In the genomic region with DNA sequence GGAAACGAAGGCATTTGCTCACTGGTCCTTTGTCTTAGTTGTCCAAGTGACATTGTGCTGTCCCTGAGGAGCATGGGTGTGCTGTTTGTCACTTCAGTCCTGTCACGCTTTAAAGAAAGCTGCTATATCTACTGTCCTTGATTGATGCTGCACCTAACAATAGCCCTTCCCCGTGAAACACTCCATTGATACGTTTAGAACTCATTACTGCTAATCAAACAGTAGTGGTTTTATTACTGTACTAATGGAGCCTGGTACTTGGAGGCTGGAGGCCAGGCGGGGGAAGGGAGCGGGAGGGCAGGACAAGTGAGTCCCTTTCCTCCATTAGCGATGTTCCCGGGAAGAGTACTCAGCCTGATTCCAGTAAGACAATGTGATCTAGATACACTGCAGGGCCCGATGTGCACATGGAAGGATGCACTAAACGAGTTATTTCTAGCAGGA, we compare ENCODE assay signal across 11 mouse cellular contexts.
DNase-seq lines count a peak whose midpoint lies in the region; ATAC-seq and TF ChIP-seq lines count a peak whose summit lies in the region.
"Had no signal": no experiment of that assay in that cellular context is flagged by ENCODE, and none has a peak within 500 bp of the region (broad histone marks: within the 10 kb centered on the region; RNA-seq: fewer than 3 reads in every experiment).

No protein-coding gene starts in this region.

- H3K4me2 ChIP-seq in midbrain, embryonic 16.5 days (ENCODE audit: low read length): no peak overlapping the region
- H3K4me2 ChIP-seq: heart, embryonic 12.5 days; liver, embryonic 15.5 days had no signal

- no peaks in the 10 kb centered on the region for H3K27me3 ChIP-seq in thymus, adult 2 months (ENCODE audit: control insufficient read depth, insufficient read depth, low read length)
- no peaks in the 10 kb centered on the region for H3K27me3 ChIP-seq in midbrain, embryonic 16.5 days (ENCODE audit: control insufficient read depth, insufficient read depth, low read depth, low read length)
- H3K27me3 ChIP-seq: heart, embryonic 12.5 days; liver, embryonic 15.5 days had no signal

- TF ChIP-seq CTCF in gastrocnemius, adult 2 months (IDR thresholded peaks at IDR 0.05): no peak
- no peak for TF ChIP-seq CTCF in thymus, adult 2 months (IDR thresholded peaks at IDR 0.05; ENCODE audit: borderline replicate concordance, control insufficient read depth, extremely low read depth, insufficient read depth, low read length, poor library complexity)

- H3K9ac ChIP-seq in midbrain, embryonic 16.5 days (ENCODE audit: low read depth, low read length): no peak overlapping the region
- H3K9ac ChIP-seq: heart, embryonic 12.5 days; liver, embryonic 15.5 days had no signal

- DNase-seq in gastrocnemius, adult 2 months: no peak
- no peak for DNase-seq in gastrocnemius, adult 18-20 months (ENCODE audit: low spot score)
- DNase-seq in thymus, adult 2 months: peak; percentile 32
- no peak for DNase-seq in thymus, postnatal 0 days (ENCODE audit: low spot score)
- no peak for DNase-seq in lung, postnatal 14 days
- no peak for DNase-seq in natural killer cell, adult 2 months (ENCODE audit: low spot score in 2 of 2)
- DNase-seq: B cell, adult 2 months had no signal

- peak; percentile 25; the same call in 1 of the 2 replicates for ATAC-seq in midbrain, embryonic 16.5 days
- no peak for ATAC-seq in monocyte, adult 5-6 weeks (replicated peaks; ENCODE audit: insufficient number of reproducible peaks, low FRiP score, low TSS enrichment, poor library complexity, severe bottlenecking)

- WGBS in thymus, adult 2 months: 79% methylated on average over 10 of the region's 10 CpGs
- WGBS in midbrain, embryonic 16.5 days: 27% methylated on average over 10 of the region's 10 CpGs

- no peaks in the 10 kb centered on the region for H3K36me3 ChIP-seq in thymus, adult 2 months (ENCODE audit: control insufficient read depth, insufficient read depth, low read length)
- no peaks in the 10 kb centered on the region for H3K36me3 ChIP-seq in midbrain, embryonic 16.5 days (ENCODE audit: control insufficient read depth, insufficient read depth, low read length)
- H3K36me3 ChIP-seq: heart, embryonic 12.5 days; liver, embryonic 15.5 days had no signal

- H3K27ac ChIP-seq in gastrocnemius, adult 2 months: peak overlapping the region; percentile 4; the same call in 1 of the 2 replicates
- H3K27ac ChIP-seq in thymus, adult 2 months (ENCODE audit: control insufficient read depth, insufficient read depth, low read length): peak overlapping the region; percentile 89
- H3K27ac ChIP-seq in midbrain, embryonic 16.5 days (ENCODE audit: low read length): peak overlapping the region; percentile 25; the same call in 1 of the 2 replicates
- H3K27ac ChIP-seq: liver, embryonic 15.5 days had no signal

- H3K9me3 ChIP-seq in midbrain, embryonic 16.5 days (replicated peaks; ENCODE audit: control insufficient read depth, low read length, poor library complexity, severe bottlenecking): no peaks in the 10 kb centered on the region
- H3K9me3 ChIP-seq: heart, embryonic 12.5 days; liver, embryonic 15.5 days had no signal

- no peak for TF ChIP-seq POLR2A in thymus, adult 2 months (IDR thresholded peaks at IDR 0.05; ENCODE audit: control insufficient read depth, extremely low read depth, insufficient read depth, low read length, poor library complexity)

- peaks cover 21% of the 10 kb centered on the region for H3K4me1 ChIP-seq in thymus, adult 2 months (replicated peaks; ENCODE audit: control insufficient read depth, insufficient read depth, low read length)
- peaks cover 12% of the 10 kb centered on the region for H3K4me1 ChIP-seq in midbrain, embryonic 16.5 days (ENCODE audit: control insufficient read depth, insufficient read depth, low read length)
- H3K4me1 ChIP-seq: liver, embryonic 15.5 days had no signal

- intact Hi-C loops in gastrocnemius, adult 2 months (cut with DNase I): no loop called here

- no peak overlapping the region for H3K4me3 ChIP-seq in gastrocnemius, adult 2 months
- H3K4me3 ChIP-seq in thymus, adult 2 months (ENCODE audit: control insufficient read depth, insufficient read depth, low read length): peak overlapping the region; percentile 7
- H3K4me3 ChIP-seq in midbrain, embryonic 16.5 days (ENCODE audit: low read depth, low read length): no peak overlapping the region
- H3K4me3 ChIP-seq: heart, embryonic 12.5 days; liver, embryonic 15.5 days had no signal

Comparison
In these comparisons a context has a peak if more than half of its experiments do, and no peak if none do; other contexts are left out.
1. H3K27ac ChIP-seq: peak in every context shown above with its lines; median percentile 89 in thymus, adult 2 months; 25 in midbrain, embryonic 16.5 days; 4 in gastrocnemius, adult 2 months.